Mouse (Mus musculus): ENCODE measurements at regions not wholly inside any gene's neighbourhood (a gene's known extent, or its start where the extent isn't known, plus 50 kb on each side); places are given as distances from the start of the nearest gene placed in this dataset.

GRCm38 (mm10) chr8:103166623-103167316 is 381.3 kb upstream of the Cdh11 start:
- TF ChIP-seq POLR2A (IDR thresholded peaks at IDR 0.05; ENCODE audit: control insufficient read depth, low read depth, low read length) (no peak), CTCF (IDR thresholded peaks at IDR 0.05; ENCODE audit: control insufficient read depth, insufficient read depth, insufficient replicate concordance, low read depth, low read length) (no peak)

Measured in testis, adult 2 months (tissue).